Mouse (Mus musculus) brain, embryonic 14.5 days (tissue): ENCODE measurements around the gene Gm45837.

Source experiments
- CTCF ChIP-seq: fragments of 200-500 bp; IDR thresholded peaks from 2 replicates; pipeline ENCODE4 v1.5.1; 2012; ENCODE audit warnings: inconsistent platforms, mild to moderate bottlenecking, moderate library complexity, borderline replicate concordance; ENCODE audit not compliant: insufficient read depth, insufficient read length; ENCODE audit errors: extremely low read depth
- POLR2A ChIP-seq: fragments of 200-500 bp; IDR thresholded peaks from 2 replicates; pipeline ENCODE4 v1.6.1; 2012; ENCODE audit warnings: mild to moderate bottlenecking, inconsistent platforms, borderline replicate concordance; ENCODE audit not compliant: poor library complexity, insufficient read depth, insufficient read length, severe bottlenecking; ENCODE audit errors: extremely low read depth

DNA sequence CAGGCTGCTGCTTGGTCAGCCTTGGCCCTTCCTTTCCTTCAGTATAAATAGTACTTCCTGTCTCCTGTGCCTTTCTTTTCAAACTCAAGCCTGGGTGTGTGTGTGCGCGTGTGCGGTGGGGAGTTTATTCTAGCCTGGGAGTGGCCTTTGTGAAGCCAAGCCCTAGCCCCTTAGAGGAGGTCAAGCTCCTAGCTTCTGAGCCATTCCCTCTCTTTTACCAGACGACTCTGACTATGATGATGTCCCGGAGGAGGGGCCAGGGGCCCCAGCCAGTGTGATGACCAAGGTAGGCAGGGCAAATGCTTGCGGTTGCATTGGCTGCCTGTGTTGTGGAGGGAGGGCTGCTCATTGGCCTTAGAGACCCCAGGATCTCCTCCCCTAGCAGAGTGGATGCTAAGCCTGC is 25.4 kb upstream of the Gm45837 start:
- TF ChIP-seq CTCF: no peak
- no peak for TF ChIP-seq POLR2A
